Comparison of ENCODE assay signal across 24 mouse cellular contexts in genomic region chrX:77786354-77786753, GRCm38 (mm10). TPM values are rescaled to one million over a fixed set of nuclear protein-coding genes. Genes with fewer than 3 reads are reported as not detected.
DNase-seq lines count a peak whose midpoint lies in the region; ATAC-seq and TF ChIP-seq lines count a peak whose summit lies in the region.
"Had no signal": no experiment of that assay in that cellular context is flagged by ENCODE, and none has a peak within 500 bp of the region (broad histone marks: within the 10 kb centered on the region; RNA-seq: fewer than 3 reads in every experiment).

No protein-coding gene starts in this region.

- no peak overlapping the region for H3K4me3 ChIP-seq in brown adipose tissue, adult 24 weeks (ENCODE audit: insufficient read depth, low read depth, low read length)
- H3K4me3 ChIP-seq in myocyte: no peak overlapping the region
- H3K4me3 ChIP-seq in hindbrain, embryonic 16.5 days (ENCODE audit: low read length): no peak overlapping the region
- H3K4me3 ChIP-seq: embryonic facial prominence, embryonic 13.5 days; embryonic facial prominence, embryonic 15.5 days; forebrain, embryonic 13.5 days; forebrain, embryonic 15.5 days had no signal

- no peak for TF ChIP-seq POLR2A in myocyte (IDR thresholded peaks at IDR 0.05; ENCODE audit: insufficient read length, low read depth)

- peaks cover 2% of the 10 kb centered on the region; the same call in 1 of the 2 replicates for H3K4me1 ChIP-seq in brown adipose tissue, adult 24 weeks (ENCODE audit: control insufficient read depth, insufficient read depth, insufficient read length, low read length)
- H3K4me1 ChIP-seq in hindbrain, embryonic 16.5 days (ENCODE audit: control insufficient read depth, insufficient read depth, low read depth, low read length): no peaks in the 10 kb centered on the region
- H3K4me1 ChIP-seq: embryonic facial prominence, embryonic 13.5 days; embryonic facial prominence, embryonic 15.5 days; forebrain, embryonic 13.5 days; forebrain, embryonic 15.5 days had no signal

- no peak overlapping the region for H3ac ChIP-seq in myocyte (ENCODE audit: control insufficient read depth, insufficient read length)

- H3K79me2 ChIP-seq in myocyte (ENCODE audit: control insufficient read depth, insufficient read depth): peaks cover 30% of the 10 kb centered on the region

- no peak overlapping the region for H3K9ac ChIP-seq in hindbrain, embryonic 16.5 days (ENCODE audit: low read depth, low read length)
- H3K9ac ChIP-seq: embryonic facial prominence, embryonic 13.5 days; embryonic facial prominence, embryonic 15.5 days; forebrain, embryonic 13.5 days; forebrain, embryonic 15.5 days; forebrain, postnatal 0 days had no signal

- H3K27ac ChIP-seq in brown adipose tissue, adult 24 weeks (replicated peaks; ENCODE audit: low read depth, low read length): peak overlapping the region; percentile 70
- no peak overlapping the region for H3K27ac ChIP-seq in hindbrain, embryonic 16.5 days (ENCODE audit: low read depth, low read length)
- H3K27ac ChIP-seq: embryonic facial prominence, embryonic 13.5 days; embryonic facial prominence, embryonic 15.5 days; forebrain, embryonic 13.5 days; forebrain, embryonic 15.5 days had no signal

- H3K36me3 ChIP-seq in myocyte (ENCODE audit: control insufficient read depth, insufficient read depth): no peaks in the 10 kb centered on the region
- H3K36me3 ChIP-seq in hindbrain, embryonic 16.5 days (ENCODE audit: control insufficient read depth, insufficient read depth, low read length): no peaks in the 10 kb centered on the region

- peak overlapping the region; percentile 22 for H3K4me2 ChIP-seq in myocyte (ENCODE audit: low read depth)
- no peak overlapping the region for H3K4me2 ChIP-seq in hindbrain, embryonic 16.5 days (ENCODE audit: low read length)
- H3K4me2 ChIP-seq: embryonic facial prominence, embryonic 13.5 days; embryonic facial prominence, embryonic 15.5 days; forebrain, embryonic 13.5 days; forebrain, embryonic 15.5 days had no signal

- DNase-seq in 3T3-L1 (ENCODE audit: low read depth, low spot score) (peak; percentile 52), NIH3T3 (ENCODE audit: low read depth) (peak; percentile 2)
- DNase-seq in embryo, embryonic 9.5 days (ENCODE audit: extremely low spot score): no peak
- no peak for DNase-seq in thymus, postnatal 4 days
- DNase-seq in thymus, postnatal 10 days (ENCODE audit: low spot score in 2 of 2): no peak
- DNase-seq: adrenal gland, adult 2 months; adrenal gland, postnatal 10 days; adrenal gland, postnatal 25 days; cerebellum, adult 11-12 months; cerebellum, adult 2 months; cerebellum, adult 9-10 months; cerebellum, postnatal 10 days; cerebellum, postnatal 25 days; forebrain, postnatal 0 days had no signal

- H3K27me3 ChIP-seq in myocyte (ENCODE audit: control insufficient read depth, insufficient read depth, insufficient read length): no peaks in the 10 kb centered on the region
- no peaks in the 10 kb centered on the region for H3K27me3 ChIP-seq in hindbrain, embryonic 16.5 days (replicated peaks; ENCODE audit: control insufficient read depth, insufficient read depth, low read length)
- H3K27me3 ChIP-seq: CH12.LX; embryonic facial prominence, embryonic 13.5 days; embryonic facial prominence, embryonic 15.5 days; forebrain, embryonic 13.5 days; forebrain, embryonic 15.5 days had no signal

- no peaks in the 10 kb centered on the region for H3K9me3 ChIP-seq in hindbrain, embryonic 16.5 days (ENCODE audit: control insufficient read depth, low read length)
- H3K9me3 ChIP-seq: embryonic facial prominence, embryonic 13.5 days; embryonic facial prominence, embryonic 15.5 days; forebrain, embryonic 13.5 days; forebrain, embryonic 15.5 days; G1E had no signal

- ATAC-seq in hindbrain, embryonic 16.5 days: no peak
- ATAC-seq: CD4-positive, CD25-positive, alpha-beta regulatory T cell, adult 4 months; forebrain, embryonic 13.5 days; forebrain, embryonic 15.5 days; forebrain, postnatal 0 days had no signal

TF ChIP-seq in myocyte, 11 proteins besides CTCF, POLR2A, EP300 and RAD21:
- TF ChIP-seq TCF3 (IDR thresholded peaks at IDR 0.05; ENCODE audit: insufficient read length, low read depth) (no peak), MYOG (IDR thresholded peaks at IDR 0.05; ENCODE audit: control insufficient read depth in 1 of 3, insufficient read depth in 1 of 3, insufficient read length in 2 of 3, low read depth in 2 of 3) (no peak), MAX (IDR thresholded peaks at IDR 0.05; ENCODE audit: low read depth) (no peak), POLR2AphosphoS2 (IDR thresholded peaks at IDR 0.05; ENCODE audit: insufficient read length, low read depth) (no peak), MYOD1 (IDR thresholded peaks at IDR 0.05; ENCODE audit: control insufficient read depth in 1 of 3, insufficient read length in 2 of 3, low read depth in 2 of 3) (no peak), CEBPB (IDR thresholded peaks at IDR 0.05; ENCODE audit: insufficient read depth, poor library complexity, severe bottlenecking) (no peak), USF1 (IDR thresholded peaks at IDR 0.05; ENCODE audit: low read depth) (no peak), SRF (IDR thresholded peaks at IDR 0.05; ENCODE audit: control insufficient read depth, insufficient read length, low read depth) (no peak), TCF12 (IDR thresholded peaks at IDR 0.05; ENCODE audit: insufficient read depth, poor library complexity, severe bottlenecking) (no peak)

RNA-seq across cellular contexts. Expression of gene Prkx, which starts 9.7 kb away (rescaled TPM):
- polyA plus RNA-seq in brown adipose tissue, adult 24 weeks (2012; ENCODE audit: insufficient read depth, insufficient read length, missing spikeins): 8.0 and 8.1 TPM in 2 replicates
- 11.6 TPM for polyA plus RNA-seq in myocyte (2012; fragmentation: generic; extraction: Trizol)
- polyA plus RNA-seq in hindbrain, embryonic 16.5 days (2015; fragmentation: Nextera tagmentation; extraction: Ambion mirVana): 21.4 and 24.1 TPM in 2 replicates

Comparison
In these comparisons a context has a peak if more than half of its experiments do, and no peak if none do; other contexts are left out.
1. DNase-seq: peak in 3T3-L1 (single experiment) and NIH3T3 (single experiment); none in embryo, embryonic 9.5 days (single experiment), thymus, postnatal 4 days (single experiment) and thymus, postnatal 10 days (0 of 2).